30 mouse cellular contexts compared by ENCODE assay signal in the genomic region with DNA sequence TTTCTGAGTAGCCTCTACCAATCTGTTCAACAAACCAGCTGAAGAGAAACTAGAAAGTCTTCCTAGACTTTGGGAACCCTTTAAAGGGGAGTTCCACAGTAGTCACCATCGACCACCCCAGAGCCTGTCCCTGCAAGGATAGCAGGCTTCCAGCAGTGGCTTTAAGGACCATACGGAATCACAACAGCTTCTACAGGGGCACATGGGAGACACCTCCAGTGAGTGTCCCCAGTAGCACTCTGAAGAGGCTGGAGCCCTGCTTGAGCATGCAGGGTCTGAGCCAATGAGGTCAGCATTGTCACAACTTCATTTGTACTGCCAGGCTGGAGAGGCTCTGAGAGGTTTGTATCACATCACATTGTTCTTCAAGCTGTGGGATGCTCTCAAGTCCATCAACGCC. TPM values are rescaled to one million over a fixed set of nuclear protein-coding genes. Genes with fewer than 3 reads are reported as not detected.
A peak's percentile ranks its signal among the peaks of the same experiment; 100 is the strongest.
DNase-seq lines count a peak whose midpoint lies in the region; ATAC-seq and TF ChIP-seq lines count a peak whose summit lies in the region.
"Had no signal": no experiment of that assay in that cellular context is flagged by ENCODE, and none has a peak within 500 bp of the region (broad histone marks: within the 10 kb centered on the region; RNA-seq: fewer than 3 reads in every experiment).

No protein-coding gene starts in this region.

- ATAC-seq in forebrain, embryonic 11.5 days (replicated peaks; ENCODE audit: low FRiP score): no peak
- ATAC-seq in forebrain, embryonic 12.5 days (ENCODE audit: low FRiP score): no peak
- no peak for ATAC-seq in liver, postnatal 0 days
- ATAC-seq in liver, embryonic 12.5 days: no peak
- ATAC-seq: activated CD4-positive, CD25-positive, alpha-beta regulatory T cell, adult 4 months; CD4-positive, CD25-positive, alpha-beta regulatory T cell, adult 4 months; forebrain, embryonic 14.5 days; forebrain, embryonic 16.5 days; Patski had no signal

- H3K27ac ChIP-seq in forebrain, embryonic 11.5 days (ENCODE audit: low read depth, low read length): no peak overlapping the region
- no peak overlapping the region for H3K27ac ChIP-seq in forebrain, embryonic 12.5 days
- 0 out of 2 replicates have a peak overlapping the region, but pooled peaks have one; percentile 7 for H3K27ac ChIP-seq in liver, postnatal 0 days (ENCODE audit: low read depth)
- no peak overlapping the region for H3K27ac ChIP-seq in liver, embryonic 12.5 days
- peak overlapping the region; percentile 58; the same call in 1 of the 2 replicates for H3K27ac ChIP-seq in bone marrow, adult 2 months (ENCODE audit: control insufficient read depth, insufficient read depth, low read depth, low read length, poor library complexity)
- H3K27ac ChIP-seq: embryonic facial prominence, embryonic 13.5 days; embryonic facial prominence, embryonic 15.5 days; forebrain, embryonic 10.5 days had no signal

- no peak overlapping the region for H3K4me2 ChIP-seq in forebrain, embryonic 11.5 days (ENCODE audit: low read depth, low read length, severe bottlenecking)
- no peak overlapping the region for H3K4me2 ChIP-seq in forebrain, embryonic 12.5 days
- H3K4me2 ChIP-seq in liver, postnatal 0 days (ENCODE audit: low read depth, low read length): no peak overlapping the region
- no peak overlapping the region for H3K4me2 ChIP-seq in liver, embryonic 12.5 days
- H3K4me2 ChIP-seq: embryonic facial prominence, embryonic 13.5 days; embryonic facial prominence, embryonic 15.5 days had no signal

- H3K9me3 ChIP-seq in forebrain, embryonic 11.5 days (ENCODE audit: control insufficient read depth, low read length): no peaks in the 10 kb centered on the region
- no peaks in the 10 kb centered on the region for H3K9me3 ChIP-seq in forebrain, embryonic 12.5 days
- H3K9me3 ChIP-seq in liver, postnatal 0 days (ENCODE audit: low read length): no peaks in the 10 kb centered on the region
- no peaks in the 10 kb centered on the region for H3K9me3 ChIP-seq in liver, embryonic 12.5 days (replicated peaks)
- H3K9me3 ChIP-seq: embryonic facial prominence, embryonic 13.5 days; embryonic facial prominence, embryonic 15.5 days; forebrain, embryonic 10.5 days; G1E had no signal

- H3K4me3 ChIP-seq in forebrain, embryonic 11.5 days (ENCODE audit: low read depth, low read length): no peak overlapping the region
- no peak overlapping the region for H3K4me3 ChIP-seq in forebrain, embryonic 12.5 days (replicated peaks)
- H3K4me3 ChIP-seq in liver, postnatal 0 days (ENCODE audit: low read depth, low read length): no peak overlapping the region
- H3K4me3 ChIP-seq in liver, embryonic 12.5 days: no peak overlapping the region
- H3K4me3 ChIP-seq in bone marrow, adult 2 months (replicated peaks; ENCODE audit: control insufficient read depth, low read depth, low read length): no peak overlapping the region
- H3K4me3 ChIP-seq: embryonic facial prominence, embryonic 13.5 days; embryonic facial prominence, embryonic 15.5 days; erythroblast, embryonic 14.5 days; forebrain, embryonic 10.5 days had no signal

- H3K27me3 ChIP-seq in forebrain, embryonic 11.5 days (ENCODE audit: control insufficient read depth, insufficient read depth, low read length): no peaks in the 10 kb centered on the region
- H3K27me3 ChIP-seq in forebrain, embryonic 12.5 days: no peaks in the 10 kb centered on the region
- no peaks in the 10 kb centered on the region for H3K27me3 ChIP-seq in liver, postnatal 0 days (ENCODE audit: insufficient read depth, low read length)
- H3K27me3 ChIP-seq in liver, embryonic 12.5 days (replicated peaks): peaks cover 4% of the 10 kb centered on the region; the same call in 1 of the 2 replicates
- H3K27me3 ChIP-seq: embryonic facial prominence, embryonic 13.5 days; embryonic facial prominence, embryonic 15.5 days had no signal

- DNase-seq in forebrain, embryonic 11.5 days (ENCODE audit: low spot score): peak; percentile 6
- peak; percentile 78 for DNase-seq in heart, adult 11 months
- no peak for DNase-seq in heart, adult 9 months (ENCODE audit: low spot score in 2 of 2)
- no peak for DNase-seq in liver, postnatal 0 days
- DNase-seq: adrenal gland, adult 8-10 months; adrenal gland, postnatal 14 days; adrenal gland, postnatal 36 days; B cell, adult 2 months; cerebellum, adult 11 months; cerebellum, adult 18-20 months; cerebellum, adult 8-10 months; cerebellum, adult 9-11 months; cerebellum, postnatal 14 days; cerebellum, postnatal 36 days; embryo, embryonic 11 days had no signal

- TF ChIP-seq EP300 in liver, postnatal 0 days (IDR thresholded peaks at IDR 0.05; ENCODE audit: low read depth): no peak

- no peak for TF ChIP-seq CTCF in liver, postnatal 0 days (IDR thresholded peaks at IDR 0.05; ENCODE audit: low read depth)
- no peak for TF ChIP-seq CTCF in bone marrow, adult 2 months (IDR thresholded peaks at IDR 0.05; ENCODE audit: control insufficient read depth, insufficient read depth, low read length)

- WGBS in forebrain, embryonic 11.5 days: 71% methylated on average over 3 of the region's 3 CpGs
- 79% methylated on average over 3 of the region's 3 CpGs for WGBS in forebrain, embryonic 12.5 days
- 75% methylated on average over 3 of the region's 3 CpGs for WGBS in liver, postnatal 0 days (ENCODE audit: insufficient replicate concordance)
- 61% methylated on average over 3 of the region's 3 CpGs for WGBS in liver, embryonic 12.5 days (ENCODE audit: insufficient replicate concordance)
- WGBS in bone marrow, adult 2 months: 66% methylated on average over 3 of the region's 3 CpGs

- no peaks in the 10 kb centered on the region for H3K36me3 ChIP-seq in forebrain, embryonic 11.5 days (ENCODE audit: control insufficient read depth, insufficient read depth, low read length)
- H3K36me3 ChIP-seq in forebrain, embryonic 12.5 days (replicated peaks): no peaks in the 10 kb centered on the region
- no peaks in the 10 kb centered on the region for H3K36me3 ChIP-seq in liver, postnatal 0 days (replicated peaks; ENCODE audit: insufficient read depth, low read length)
- no peaks in the 10 kb centered on the region for H3K36me3 ChIP-seq in liver, embryonic 12.5 days
- H3K36me3 ChIP-seq: embryonic facial prominence, embryonic 13.5 days; embryonic facial prominence, embryonic 15.5 days; forebrain, embryonic 10.5 days; G1E had no signal

- no peak for TF ChIP-seq POLR2A in bone marrow, adult 2 months (IDR thresholded peaks at IDR 0.05; ENCODE audit: borderline replicate concordance, control insufficient read depth, low read depth, low read length)

- H3K9ac ChIP-seq in forebrain, embryonic 11.5 days (ENCODE audit: low read length): no peak overlapping the region
- H3K9ac ChIP-seq in forebrain, embryonic 12.5 days: no peak overlapping the region
- H3K9ac ChIP-seq in liver, postnatal 0 days (replicated peaks): no peak overlapping the region
- H3K9ac ChIP-seq in liver, embryonic 12.5 days: no peak overlapping the region
- H3K9ac ChIP-seq: embryonic facial prominence, embryonic 13.5 days; embryonic facial prominence, embryonic 15.5 days had no signal

- no peaks in the 10 kb centered on the region for H3K4me1 ChIP-seq in forebrain, embryonic 11.5 days (replicated peaks; ENCODE audit: control insufficient read depth, insufficient read depth, low read length)
- no peaks in the 10 kb centered on the region for H3K4me1 ChIP-seq in forebrain, embryonic 12.5 days
- H3K4me1 ChIP-seq in liver, postnatal 0 days (ENCODE audit: insufficient read depth): peaks cover 8% of the 10 kb centered on the region
- H3K4me1 ChIP-seq in liver, embryonic 12.5 days: peaks cover 55% of the 10 kb centered on the region
- H3K4me1 ChIP-seq in bone marrow, adult 2 months (ENCODE audit: control insufficient read depth, insufficient read depth, low read length): peaks cover 8% of the 10 kb centered on the region
- H3K4me1 ChIP-seq: embryonic facial prominence, embryonic 15.5 days; forebrain, embryonic 10.5 days had no signal

RNA-seq across cellular contexts. Expression of gene Cxcr2, which starts 3.7 kb away (rescaled TPM):
- 0.12 and 0.17 TPM in 2 replicates for polyA plus RNA-seq in forebrain, embryonic 11.5 days (2014; fragmentation: Nextera tagmentation; extraction: Ambion mirVana)
- polyA plus RNA-seq in forebrain, embryonic 12.5 days (2016; fragmentation: Nextera tagmentation; extraction: Ambion mirVana): 0.14 TPM in 1 of 2 replicates, not detected in the other
- polyA plus RNA-seq in liver, postnatal 0 days (2015; fragmentation: Nextera tagmentation; extraction: Ambion mirVana): 2.5 and 3.2 TPM in 2 replicates
- polyA plus RNA-seq in liver, embryonic 12.5 days (2016; fragmentation: Nextera tagmentation; extraction: Ambion mirVana): 0.65 and 0.97 TPM in 2 replicates
- polyA plus RNA-seq in bone marrow, adult 2 months (2011; ENCODE audit: insufficient read depth, insufficient read length, low replicate concordance, missing spikeins): 5.0 and 26.1 TPM in 2 replicates
- polyA plus RNA-seq: CD4-positive, CD25-positive, alpha-beta regulatory T cell, adult 4 months; G1E had no signal

RNA-seq across cellular contexts. Expression of gene Rufy4, which starts 24.8 kb away (rescaled TPM):
- 0.24 and 0.27 TPM in 2 replicates for polyA plus RNA-seq in forebrain, embryonic 11.5 days (2014; fragmentation: Nextera tagmentation; extraction: Ambion mirVana)
- polyA plus RNA-seq in forebrain, embryonic 12.5 days (2016; fragmentation: Nextera tagmentation; extraction: Ambion mirVana): 0.24 and 0.33 TPM in 2 replicates
- polyA plus RNA-seq in liver, postnatal 0 days (2015; fragmentation: Nextera tagmentation; extraction: Ambion mirVana): 0.20 TPM in 1 of 2 replicates, not detected in the other
- polyA plus RNA-seq in liver, embryonic 12.5 days (2016; fragmentation: Nextera tagmentation; extraction: Ambion mirVana): 0.16 and 0.20 TPM in 2 replicates
- 1.1 and 2.6 TPM in 2 replicates for polyA plus RNA-seq in bone marrow, adult 2 months (2011; ENCODE audit: insufficient read depth, insufficient read length, low replicate concordance, missing spikeins)
- polyA plus RNA-seq: activated CD4-positive, CD25-positive, alpha-beta regulatory T cell, adult 4 months; CD4-positive, CD25-positive, alpha-beta regulatory T cell, adult 4 months; erythroblast, embryonic 14.5 days; G1E had no signal

RNA-seq across cellular contexts. Expression of gene Tns1, which starts 25.9 kb away (rescaled TPM):
- polyA plus RNA-seq in forebrain, embryonic 11.5 days (2014; fragmentation: Nextera tagmentation; extraction: Ambion mirVana): 15.6 and 17.1 TPM in 2 replicates
- polyA plus RNA-seq in forebrain, embryonic 12.5 days (2016; fragmentation: Nextera tagmentation; extraction: Ambion mirVana): 13.0 and 15.9 TPM in 2 replicates
- 12.1 and 12.8 TPM in 2 replicates for polyA plus RNA-seq in liver, postnatal 0 days (2015; fragmentation: Nextera tagmentation; extraction: Ambion mirVana)
- 13.1 and 16.1 TPM in 2 replicates for polyA plus RNA-seq in liver, embryonic 12.5 days (2016; fragmentation: Nextera tagmentation; extraction: Ambion mirVana)
- 26.4 and 26.5 TPM in 2 replicates for polyA plus RNA-seq in bone marrow, adult 2 months (2011; ENCODE audit: insufficient read depth, insufficient read length, low replicate concordance, missing spikeins)

RNA-seq across cellular contexts. Expression of gene Cxcr1, which starts 44.3 kb away (rescaled TPM):
- not detected in 2 replicates for polyA plus RNA-seq in forebrain, embryonic 11.5 days (2014; fragmentation: Nextera tagmentation; extraction: Ambion mirVana)
- not detected in 2 replicates for polyA plus RNA-seq in forebrain, embryonic 12.5 days (2016; fragmentation: Nextera tagmentation; extraction: Ambion mirVana)
- not detected in 2 replicates for polyA plus RNA-seq in liver, postnatal 0 days (2015; fragmentation: Nextera tagmentation; extraction: Ambion mirVana)
- polyA plus RNA-seq in liver, embryonic 12.5 days (2016; fragmentation: Nextera tagmentation; extraction: Ambion mirVana): not detected in 2 replicates
- 2.7 TPM in 1 of 2 replicates, not detected in the other for polyA plus RNA-seq in bone marrow, adult 2 months (2011; ENCODE audit: insufficient read depth, insufficient read length, low replicate concordance, missing spikeins)
- polyA plus RNA-seq: activated CD4-positive, CD25-positive, alpha-beta regulatory T cell, adult 4 months; brain, embryonic 14.5 days; CD4-positive, CD25-positive, alpha-beta regulatory T cell, adult 4 months; embryonic facial prominence, embryonic 11.5 days; embryonic facial prominence, embryonic 13.5 days; embryonic facial prominence, embryonic 15.5 days; erythroblast, embryonic 14.5 days; forebrain, embryonic 10.5 days; forebrain, embryonic 14.5 days; forebrain, embryonic 16.5 days; G1E; Patski had no signal

Comparison
In these comparisons a context has a peak if more than half of its experiments do, and no peak if none do; other contexts are left out.
1. DNase-seq: peak in forebrain, embryonic 11.5 days (single experiment) and heart, adult 11 months (single experiment); none in heart, adult 9 months (0 of 2) and liver, postnatal 0 days (single experiment).
2. H3K27ac ChIP-seq: peak in liver, postnatal 0 days (single experiment) and bone marrow, adult 2 months (single experiment); none in forebrain, embryonic 11.5 days (single experiment), forebrain, embryonic 12.5 days (single experiment) and liver, embryonic 12.5 days (single experiment).